Mouse (Mus musculus): ENCODE results near the gene Ap1s1. TPM values are rescaled to one million over a fixed set of nuclear protein-coding genes. Genes with fewer than 3 reads are reported as not detected.
A peak's percentile ranks its signal among the peaks of the same experiment; 100 is the strongest.

Gene Ap1s1
- total and polyA plus RNA-seq, 2 experiments, result 21.5 to 25.6 TPM

DNA sequence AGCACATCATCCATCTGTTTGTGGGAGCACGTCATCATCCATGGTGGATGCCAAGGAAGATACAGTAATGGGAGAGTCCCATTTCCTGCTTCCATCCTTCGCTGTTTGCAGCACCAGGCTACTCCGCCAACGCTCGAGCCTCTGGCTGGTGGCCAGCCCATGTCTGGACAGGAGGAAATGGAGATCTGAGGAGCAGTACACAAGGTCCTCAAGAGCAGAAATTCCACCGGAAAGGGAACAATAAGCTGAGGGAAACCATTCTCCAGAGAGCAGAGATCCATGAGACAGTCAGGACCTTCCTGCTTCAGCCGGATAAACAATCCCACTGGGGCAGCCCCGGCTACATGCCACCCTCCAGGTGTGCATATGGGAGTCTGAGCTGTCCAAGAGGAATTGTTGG is 41.5 kb upstream of the Ap1s1 start:
- H3K9ac ChIP-seq (ENCODE audit: low read depth, low read length), result no peak overlapping the region
- no peak for TF ChIP-seq POLR2A (IDR thresholded peaks at IDR 0.05; ENCODE audit: extremely low read depth, insufficient read depth, low read length)
- no peak for TF ChIP-seq CTCF (IDR thresholded peaks at IDR 0.05; ENCODE audit: low read depth, low read length)
- H3K27ac ChIP-seq (replicated peaks; ENCODE audit: insufficient read depth, low read depth, low read length), result peak overlapping the region; percentile 7; the same call in 1 of the 2 replicates
- DNase-seq (ENCODE audit: extremely low read depth, low read depth, low spot score), result no peak
- H3K4me1 ChIP-seq (ENCODE audit: control insufficient read depth, insufficient read depth, low read length), result no peaks in the 10 kb centered on the region; the same call in 1 of the 2 replicates
- no peak overlapping the region for H3K4me3 ChIP-seq (ENCODE audit: insufficient read depth, low read depth, low read length)
- no peaks in the 10 kb centered on the region for H3K79me2 ChIP-seq (ENCODE audit: control insufficient read depth, insufficient read depth, low read length)
- H3K36me3 ChIP-seq (ENCODE audit: control insufficient read depth, insufficient read depth, low read length), result no peaks in the 10 kb centered on the region
- no peaks in the 10 kb centered on the region for H3K27me3 ChIP-seq (ENCODE audit: control insufficient read depth, insufficient read depth, low read length)
- 77% methylated on average over 8 of the region's 8 CpGs for WGBS

DNA sequence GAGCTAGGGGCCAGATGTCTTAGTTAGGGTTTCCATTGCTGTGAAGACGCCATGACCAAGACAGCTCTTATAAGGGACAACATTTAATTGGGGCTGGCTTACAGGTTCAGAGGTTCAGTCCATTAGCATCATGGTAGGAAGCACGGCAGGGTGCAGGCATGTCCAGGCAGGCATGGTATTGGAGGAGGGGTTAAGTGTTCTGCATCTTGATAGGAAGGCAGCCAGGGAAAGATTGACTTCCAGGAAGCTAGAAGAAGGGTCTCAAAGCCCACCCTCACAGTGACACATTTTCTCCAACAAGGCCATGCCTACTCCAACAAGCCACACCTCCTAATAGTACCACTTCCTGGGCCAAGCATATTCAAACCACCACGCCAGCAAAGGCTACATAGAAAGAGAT is 39.8 kb upstream of the Ap1s1 start:
- TF ChIP-seq POLR2A (IDR thresholded peaks at IDR 0.05; ENCODE audit: extremely low read depth, insufficient read depth, low read length) (no peak), CTCF (IDR thresholded peaks at IDR 0.05; ENCODE audit: low read depth, low read length) (no peak)
- Histone ChIP-seq H3K36me3 (ENCODE audit: control insufficient read depth, insufficient read depth, low read length) (no peaks in the 10 kb centered on the region), H3K4me1 (ENCODE audit: control insufficient read depth, insufficient read depth, low read length) (no peaks in the 10 kb centered on the region; the same call in 1 of the 2 replicates), H3K27ac (replicated peaks; ENCODE audit: insufficient read depth, low read depth, low read length) (no peak overlapping the region), H3K9ac (ENCODE audit: low read depth, low read length) (no peak overlapping the region), H3K27me3 (ENCODE audit: control insufficient read depth, insufficient read depth, low read length) (no peaks in the 10 kb centered on the region), H3K79me2 (ENCODE audit: control insufficient read depth, insufficient read depth, low read length) (no peaks in the 10 kb centered on the region), H3K4me3 (ENCODE audit: insufficient read depth, low read depth, low read length) (no peak overlapping the region)
- DNase-seq (ENCODE audit: extremely low read depth, low read depth, low spot score), result no peak
- 91% methylated on average over 3 of the region's 3 CpGs for WGBS

DNA sequence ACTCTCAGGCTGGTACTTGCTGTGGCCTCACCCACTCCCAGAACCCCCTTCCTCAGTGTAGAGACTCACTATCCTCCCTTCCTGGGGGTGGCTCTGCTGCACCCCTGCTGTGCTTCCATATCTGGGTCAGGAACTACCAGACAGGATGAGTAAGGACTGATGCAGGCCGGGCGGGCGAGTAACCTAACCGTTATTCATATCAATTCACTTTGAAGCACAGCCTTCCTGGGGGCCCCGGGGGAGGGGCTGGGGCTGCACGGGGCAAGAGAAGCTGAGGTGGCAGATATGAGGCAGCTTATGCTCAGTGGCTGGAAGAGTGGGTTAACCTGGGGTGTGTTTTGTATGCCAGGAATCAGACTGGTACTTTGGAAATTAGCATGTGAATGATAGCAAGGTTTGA is 39.1 kb upstream of the Ap1s1 start:
- Histone ChIP-seq H3K4me1 (ENCODE audit: control insufficient read depth, insufficient read depth, low read length) (no peaks in the 10 kb centered on the region; the same call in 1 of the 2 replicates), H3K4me3 (ENCODE audit: insufficient read depth, low read depth, low read length) (no peak overlapping the region), H3K9ac (ENCODE audit: low read depth, low read length) (no peak overlapping the region), H3K79me2 (ENCODE audit: control insufficient read depth, insufficient read depth, low read length) (no peaks in the 10 kb centered on the region), H3K27me3 (ENCODE audit: control insufficient read depth, insufficient read depth, low read length) (no peaks in the 10 kb centered on the region), H3K36me3 (ENCODE audit: control insufficient read depth, insufficient read depth, low read length) (no peaks in the 10 kb centered on the region), H3K27ac (replicated peaks; ENCODE audit: insufficient read depth, low read depth, low read length) (no peak overlapping the region)
- 79% methylated on average over 6 of the region's 6 CpGs for WGBS
- TF ChIP-seq CTCF (IDR thresholded peaks at IDR 0.05; ENCODE audit: low read depth, low read length), result no peak
- no peak for TF ChIP-seq POLR2A (IDR thresholded peaks at IDR 0.05; ENCODE audit: extremely low read depth, insufficient read depth, low read length)
- no peak for DNase-seq (ENCODE audit: extremely low read depth, low read depth, low spot score)

DNA sequence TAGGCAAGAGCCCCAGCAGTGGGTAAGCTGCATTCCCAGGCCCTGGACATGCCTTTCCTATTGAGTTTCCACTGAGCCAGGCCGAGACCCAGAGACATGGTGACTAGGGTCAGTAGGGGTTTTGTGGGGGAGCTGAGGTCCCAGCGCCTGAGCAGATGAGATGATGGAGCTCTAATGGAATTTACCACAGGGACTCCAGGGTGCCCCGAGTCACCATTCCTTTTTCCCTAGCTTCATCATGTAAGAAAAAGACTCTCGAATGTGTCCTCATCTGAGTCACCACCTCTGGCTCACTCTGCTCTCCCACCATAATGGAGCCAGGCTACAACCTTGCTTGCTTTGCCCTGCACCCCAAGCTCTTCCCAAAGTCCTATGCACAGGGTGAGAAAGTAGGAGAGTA is 37.1 kb upstream of the Ap1s1 start:
- H3K9ac ChIP-seq (ENCODE audit: low read depth, low read length), result no peak overlapping the region
- no peak for DNase-seq (ENCODE audit: extremely low read depth, low read depth, low spot score)
- no peaks in the 10 kb centered on the region for H3K27me3 ChIP-seq (ENCODE audit: control insufficient read depth, insufficient read depth, low read length)
- whole genome bisulfite sequencing, result 92% methylated on average over 4 of the region's 4 CpGs
- no peaks in the 10 kb centered on the region for H3K79me2 ChIP-seq (ENCODE audit: control insufficient read depth, insufficient read depth, low read length)
- no peaks in the 10 kb centered on the region for H3K36me3 ChIP-seq (ENCODE audit: control insufficient read depth, insufficient read depth, low read length)
- H3K27ac ChIP-seq (replicated peaks; ENCODE audit: insufficient read depth, low read depth, low read length), result no peak overlapping the region
- peaks cover 5% of the 10 kb centered on the region; the same call in 1 of the 2 replicates for H3K4me1 ChIP-seq (ENCODE audit: control insufficient read depth, insufficient read depth, low read length)
- no peak overlapping the region for H3K4me3 ChIP-seq (ENCODE audit: insufficient read depth, low read depth, low read length)
- TF ChIP-seq POLR2A (IDR thresholded peaks at IDR 0.05; ENCODE audit: extremely low read depth, insufficient read depth, low read length), result no peak
- no peak for TF ChIP-seq CTCF (IDR thresholded peaks at IDR 0.05; ENCODE audit: low read depth, low read length)

DNA sequence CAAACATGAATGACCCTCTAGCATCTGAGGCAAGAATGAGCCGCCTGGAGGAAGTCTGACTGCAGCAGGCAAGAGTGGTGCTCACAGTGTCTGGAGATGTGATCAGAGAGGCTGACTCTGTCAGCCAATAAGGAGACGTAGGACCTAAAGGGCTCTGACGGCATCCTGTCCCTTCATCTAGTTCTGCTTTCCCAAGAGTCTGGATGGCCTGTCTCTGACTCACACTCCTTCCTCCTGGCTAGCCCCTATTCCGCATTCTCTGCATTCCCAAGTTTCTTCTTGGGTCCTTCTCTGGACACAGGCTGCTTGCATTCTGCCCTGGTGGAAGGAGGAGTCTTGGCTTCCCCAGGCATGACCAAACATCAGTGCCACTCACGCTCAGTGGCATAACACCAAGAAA is 33.9 kb upstream of the Ap1s1 start:
- Histone ChIP-seq H3K9ac (ENCODE audit: low read depth, low read length) (no peak overlapping the region), H3K27me3 (ENCODE audit: control insufficient read depth, insufficient read depth, low read length) (no peaks in the 10 kb centered on the region), H3K4me1 (ENCODE audit: control insufficient read depth, insufficient read depth, low read length) (peaks cover 22% of the 10 kb centered on the region), H3K27ac (replicated peaks; ENCODE audit: insufficient read depth, low read depth, low read length) (no peak overlapping the region), H3K79me2 (ENCODE audit: control insufficient read depth, insufficient read depth, low read length) (no peaks in the 10 kb centered on the region), H3K4me3 (ENCODE audit: insufficient read depth, low read depth, low read length) (no peak overlapping the region), H3K36me3 (ENCODE audit: control insufficient read depth, insufficient read depth, low read length) (no peaks in the 10 kb centered on the region)
- peak; percentile 42 for DNase-seq (ENCODE audit: extremely low read depth, low read depth, low spot score)
- 72% methylated on average over 5 of the region's 5 CpGs for WGBS
- TF ChIP-seq CTCF (IDR thresholded peaks at IDR 0.05; ENCODE audit: low read depth, low read length) (no peak), POLR2A (IDR thresholded peaks at IDR 0.05; ENCODE audit: extremely low read depth, insufficient read depth, low read length) (no peak)

DNA sequence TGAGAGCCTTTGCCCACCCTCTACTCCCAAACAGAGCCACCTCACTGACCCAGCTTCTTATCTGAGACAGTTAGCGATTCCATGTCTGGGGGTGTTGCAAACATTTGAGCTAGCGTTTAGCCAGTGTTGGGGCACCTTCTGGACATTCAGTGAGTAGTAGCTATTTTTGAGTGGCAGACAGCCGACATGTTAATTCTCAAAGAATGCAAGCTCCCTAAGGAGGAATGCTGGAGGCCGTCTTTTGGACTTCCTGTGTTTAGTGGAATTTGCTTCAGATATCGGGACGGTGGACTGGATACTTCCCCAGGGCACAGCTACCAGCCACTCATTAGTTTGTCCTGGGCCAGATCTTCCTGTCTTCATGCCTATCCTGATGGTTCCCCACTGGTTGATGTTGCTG is 32.7 kb upstream of the Ap1s1 start:
- H3K79me2 ChIP-seq (ENCODE audit: control insufficient read depth, insufficient read depth, low read length), result no peaks in the 10 kb centered on the region
- no peak overlapping the region for H3K4me3 ChIP-seq (ENCODE audit: insufficient read depth, low read depth, low read length)
- peak; percentile 13 for DNase-seq (ENCODE audit: extremely low read depth, low read depth, low spot score)
- WGBS, result 64% methylated on average over 6 of the region's 6 CpGs
- no peaks in the 10 kb centered on the region for H3K27me3 ChIP-seq (ENCODE audit: control insufficient read depth, insufficient read depth, low read length)
- no peak overlapping the region for H3K9ac ChIP-seq (ENCODE audit: low read depth, low read length)
- peak overlapping the region; percentile 16; the same call in 1 of the 2 replicates for H3K27ac ChIP-seq (replicated peaks; ENCODE audit: insufficient read depth, low read depth, low read length)
- TF ChIP-seq CTCF (IDR thresholded peaks at IDR 0.05; ENCODE audit: low read depth, low read length) (no peak), POLR2A (IDR thresholded peaks at IDR 0.05; ENCODE audit: extremely low read depth, insufficient read depth, low read length) (no peak)
- peaks cover 22% of the 10 kb centered on the region for H3K4me1 ChIP-seq (ENCODE audit: control insufficient read depth, insufficient read depth, low read length)
- H3K36me3 ChIP-seq (ENCODE audit: control insufficient read depth, insufficient read depth, low read length), result no peaks in the 10 kb centered on the region

All from liver, adult 2 months (tissue).